Mouse (Mus musculus): Measurements from ENCODE around the gene Sergef.

Sergef gene

DNA sequence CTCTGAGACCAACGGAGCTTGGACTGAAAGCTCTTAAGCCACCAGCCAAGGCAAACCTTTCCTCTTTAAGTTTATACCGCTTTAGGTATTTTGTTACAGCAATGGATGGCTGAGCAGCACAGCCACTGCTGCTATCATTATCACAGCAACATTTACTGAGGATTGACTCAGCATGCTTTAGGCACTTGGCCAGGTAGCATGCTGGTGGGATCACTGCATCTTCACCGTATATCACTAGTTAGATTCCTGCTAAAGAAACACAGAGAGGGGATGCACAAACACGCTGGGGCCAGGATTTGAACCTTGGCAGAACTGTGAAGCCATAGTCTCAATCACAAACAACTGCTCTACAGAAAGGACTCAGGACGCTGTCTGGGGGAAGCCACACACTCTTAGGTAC, 152.8 kb downstream of the Sergef start:
- DNase-seq, result no peak

GRCm38 (mm10) chr7:46484223-46484622, 155.4 kb downstream of the Sergef start:
- DNase-seq, result no peak

- no peak for DNase-seq
Measured at GRCm38 (mm10) chr7:46483050-46483449, 156.6 kb downstream of the Sergef start.

- no peak for DNase-seq
Measured at GRCm38 (mm10) chr7:46482099-46482531, 157.5 kb downstream of the Sergef start.

DNA sequence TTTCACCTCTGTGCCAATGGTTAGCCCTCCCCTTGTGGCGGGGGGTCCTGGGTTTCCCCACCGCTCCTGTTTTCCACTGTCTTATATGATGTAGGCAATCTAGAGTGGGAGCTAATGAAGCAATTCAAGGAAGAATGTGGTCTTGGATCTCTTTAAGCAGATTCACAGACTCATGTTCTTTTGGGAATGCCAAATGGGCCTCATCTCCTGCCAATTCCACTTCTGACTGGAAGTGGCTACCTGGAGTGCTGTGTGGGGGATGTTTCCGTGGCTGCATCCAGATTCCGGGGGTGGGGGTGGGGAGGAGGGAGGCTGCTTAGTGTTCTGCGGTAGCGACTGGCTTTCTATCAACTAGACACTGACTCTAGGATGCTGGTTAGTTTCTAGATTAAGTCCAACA, 159.8 kb downstream of the Sergef start:
- DNase-seq, result no peak

GRCm38 (mm10) chr7:46477456-46477855, 162.2 kb downstream of the Sergef start:
- DNase-seq, result no peak

DNA sequence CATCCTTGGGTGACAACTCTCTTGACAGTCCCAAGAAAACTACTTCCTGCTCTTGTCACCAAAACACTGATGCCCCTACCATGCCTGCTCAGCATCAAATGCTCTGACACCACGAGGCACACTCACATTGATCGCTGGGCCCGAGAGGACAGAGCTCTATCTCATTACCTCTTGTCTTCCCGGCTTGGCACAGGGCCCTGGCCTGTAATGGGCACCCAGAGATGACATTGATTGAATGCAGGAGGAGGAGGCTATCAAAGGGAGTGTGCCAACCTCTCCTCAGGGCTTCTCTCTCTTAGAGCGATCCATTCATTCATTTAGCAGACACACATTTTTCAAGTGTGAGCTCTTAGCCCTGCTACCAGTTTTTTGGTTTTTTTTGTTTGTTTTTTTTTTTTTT, 164.1 kb downstream of the Sergef start:
- DNase-seq, result no peak

- no peak for DNase-seq
Measured at GRCm38 (mm10) chr7:46473141-46473540, 166.5 kb downstream of the Sergef start.

DNA sequence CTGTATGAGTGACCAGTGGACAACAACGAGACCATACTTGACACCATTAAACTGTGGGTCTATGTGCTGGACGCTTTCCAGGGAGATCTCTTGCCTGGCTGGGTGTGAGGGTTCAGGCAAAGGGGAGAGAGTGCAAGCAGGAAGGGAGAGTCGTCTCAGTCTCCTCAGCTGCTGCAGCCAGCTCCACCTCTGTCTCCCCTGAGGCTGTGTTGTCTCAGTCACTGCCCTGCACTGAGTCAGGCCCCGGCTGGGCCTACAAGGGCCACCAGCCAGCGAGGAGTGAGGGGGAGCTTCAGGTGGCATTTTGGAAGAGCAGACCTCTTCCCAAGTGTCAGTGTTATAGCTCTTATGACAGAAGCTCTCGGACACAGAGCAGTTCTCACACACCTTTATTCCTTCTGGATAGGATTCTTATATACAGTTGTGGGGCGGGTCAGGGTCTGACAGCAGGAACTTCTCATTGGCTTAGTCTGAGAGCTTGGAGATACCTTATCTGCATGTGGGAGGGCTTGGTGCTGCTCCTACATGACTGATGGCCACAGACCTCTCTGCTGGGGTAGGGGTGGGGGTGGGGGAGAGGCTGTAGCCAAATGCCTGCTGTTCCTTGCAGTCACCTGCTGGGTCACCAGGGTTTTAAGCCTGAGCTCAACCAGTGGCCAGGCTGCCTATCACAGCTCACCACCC, 168.4 kb downstream of the Sergef start:
- DNase-seq, result no peak

DNA sequence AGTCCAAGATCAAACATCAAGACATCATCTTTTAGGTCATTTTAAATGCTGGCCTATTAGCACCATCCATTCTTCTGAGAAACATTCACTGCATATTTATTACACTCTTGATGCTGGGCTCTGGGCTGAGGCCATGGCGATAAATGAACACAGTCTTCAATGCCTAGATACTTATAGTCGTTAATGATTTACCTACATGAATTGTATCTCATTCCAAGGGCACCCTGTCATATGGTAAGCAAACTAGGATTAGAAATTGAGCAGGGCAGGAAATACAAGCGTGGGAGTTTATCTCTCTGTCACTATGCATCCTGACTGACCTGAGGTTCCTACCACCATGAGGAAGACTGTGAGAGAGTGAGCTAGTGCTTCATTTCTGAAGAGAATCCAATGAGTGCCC, 170.1 kb downstream of the Sergef start:
- no peak for DNase-seq

GRCm38 (mm10) chr7:46466422-46466981, 173.1 kb downstream of the Sergef start:
- no peak for DNase-seq

DNA sequence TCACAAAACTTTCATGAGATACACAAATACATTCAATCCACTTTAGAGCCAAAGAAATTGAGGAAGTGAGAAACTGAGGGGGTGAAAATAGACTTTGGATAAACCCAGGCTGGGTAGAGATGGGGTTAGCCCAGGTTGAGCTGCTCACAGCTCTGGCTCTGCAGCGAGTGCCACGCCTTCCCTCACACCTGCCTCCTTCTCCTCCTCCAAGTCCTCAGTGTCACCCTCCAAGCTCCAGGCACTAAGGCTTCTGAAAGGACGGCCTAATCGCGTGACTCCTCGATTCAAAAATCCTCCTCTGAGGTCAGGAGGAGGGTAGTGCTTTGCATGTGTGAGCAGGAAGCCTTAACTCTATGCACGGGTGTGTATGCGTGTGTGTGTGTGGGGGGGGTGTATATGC, 176.5 kb downstream of the Sergef start:
- DNase-seq, result no peak

DNA sequence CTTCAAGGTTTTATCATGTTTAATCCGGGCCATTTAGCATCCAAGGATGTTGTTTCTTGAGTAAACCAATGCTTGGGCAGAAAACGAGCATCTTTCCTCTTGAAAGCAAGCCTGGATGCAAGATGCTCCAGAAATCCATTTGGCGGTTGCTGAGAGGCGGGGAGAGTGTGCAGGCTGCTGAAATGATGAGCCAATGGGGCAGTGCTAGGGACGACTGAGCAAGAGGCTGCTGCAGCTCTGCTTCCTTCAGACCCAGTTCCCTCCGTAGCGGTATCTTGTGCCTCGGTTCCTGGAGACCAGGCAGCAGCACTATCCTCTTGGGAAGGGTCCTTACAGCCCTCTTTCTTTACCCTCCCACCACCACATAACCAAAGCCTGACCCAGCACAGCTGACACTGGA, 177.3 kb downstream of the Sergef start:
- no peak for DNase-seq

GRCm38 (mm10) chr7:46459605-46460245, 179.9 kb downstream of the Sergef start:
- no peak for DNase-seq

GRCm38 (mm10) chr7:46459200-46459599, 180.4 kb downstream of the Sergef start:
- no peak for DNase-seq

DNA sequence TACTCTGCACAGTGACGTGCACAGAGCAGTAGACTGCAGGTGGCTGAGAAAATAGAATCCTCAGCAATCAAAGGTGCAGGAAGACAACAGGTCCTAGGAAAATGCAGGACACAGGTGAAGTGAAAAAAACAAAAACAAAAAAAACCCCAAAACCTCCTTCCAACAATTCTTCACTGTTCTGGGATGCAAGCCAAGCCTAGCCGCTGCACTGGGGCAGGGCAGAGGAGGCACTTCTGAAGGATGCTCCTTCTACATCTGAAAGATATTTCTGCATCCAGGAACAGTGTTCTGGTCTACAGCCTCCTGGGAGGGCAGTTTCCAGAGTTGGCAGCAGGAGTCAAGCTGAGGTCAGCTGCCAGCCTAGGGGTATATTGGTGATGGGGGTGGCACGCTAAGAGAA, 181.7 kb downstream of the Sergef start:
- no peak for DNase-seq

GRCm38 (mm10) chr7:46453930-46454679, 185.5 kb downstream of the Sergef start:
- no peak for DNase-seq

DNA sequence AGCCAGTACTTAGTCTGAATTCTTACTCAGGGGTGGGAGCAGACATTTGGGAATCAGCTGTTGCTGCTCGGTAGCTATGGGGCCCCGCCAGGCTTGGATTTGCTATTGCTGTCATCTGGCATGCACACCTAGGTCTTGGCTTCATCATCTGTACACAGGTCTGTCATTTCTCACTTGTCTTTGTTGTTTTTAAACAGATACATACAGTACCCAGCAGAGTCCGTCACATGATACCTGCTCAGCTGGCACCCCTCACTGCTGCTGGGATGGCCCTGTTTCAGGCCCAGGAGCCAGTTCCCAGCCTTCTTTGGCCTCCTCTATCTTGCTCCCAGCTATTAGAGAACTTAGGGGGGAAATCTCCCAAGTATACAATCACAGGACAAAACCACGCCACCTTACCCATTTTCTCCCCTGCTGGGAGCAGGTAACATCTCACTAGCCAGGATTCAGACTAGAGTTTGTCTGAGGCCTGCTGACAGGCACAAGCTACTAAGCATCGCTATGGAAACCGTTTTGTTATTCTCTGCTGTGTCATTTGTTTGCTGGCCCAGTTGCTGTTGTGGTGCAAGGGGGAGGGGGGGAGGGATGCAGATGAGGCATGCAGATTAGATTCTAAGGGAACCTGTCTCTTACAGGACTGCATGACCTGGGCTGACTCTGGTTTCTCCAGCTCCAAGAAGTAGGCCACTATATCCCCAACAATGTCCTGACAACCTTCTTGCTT, 190.5 kb downstream of the Sergef start:
- DNase-seq, result no peak

DNA sequence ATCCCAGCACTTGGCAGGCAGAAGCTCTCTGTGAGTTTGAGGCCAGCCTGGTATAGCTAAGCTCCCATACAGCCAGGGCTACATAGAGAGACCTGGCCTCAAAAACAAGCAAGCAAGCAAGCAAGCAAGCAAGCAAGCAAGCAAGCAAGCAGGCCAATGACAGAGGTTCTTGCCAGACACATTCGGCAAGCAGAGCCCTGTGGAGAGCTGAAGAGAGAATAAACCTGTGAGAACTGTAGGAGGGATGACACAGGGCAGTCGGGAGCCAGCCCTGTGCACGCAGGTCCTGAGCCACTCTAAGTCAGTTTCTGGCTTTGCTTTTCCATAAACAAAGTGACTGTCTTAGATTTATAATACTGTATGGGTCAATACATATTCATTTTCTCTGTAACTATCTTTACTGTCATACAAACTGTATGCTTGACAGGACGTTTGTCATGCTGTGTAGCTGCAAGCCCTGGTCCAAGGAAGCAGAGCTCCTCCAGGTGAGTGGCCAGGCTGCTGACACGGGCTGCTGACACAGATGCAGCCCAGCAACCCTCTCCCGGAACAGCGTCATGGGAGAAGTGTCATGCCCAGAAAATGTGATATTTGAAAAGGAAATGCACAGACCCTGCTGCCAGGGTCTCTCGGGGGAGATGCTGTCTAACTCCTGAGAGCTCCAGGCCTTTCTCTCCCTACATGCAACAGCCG, 192.0 kb downstream of the Sergef start:
- DNase-seq, result no peak

DNA sequence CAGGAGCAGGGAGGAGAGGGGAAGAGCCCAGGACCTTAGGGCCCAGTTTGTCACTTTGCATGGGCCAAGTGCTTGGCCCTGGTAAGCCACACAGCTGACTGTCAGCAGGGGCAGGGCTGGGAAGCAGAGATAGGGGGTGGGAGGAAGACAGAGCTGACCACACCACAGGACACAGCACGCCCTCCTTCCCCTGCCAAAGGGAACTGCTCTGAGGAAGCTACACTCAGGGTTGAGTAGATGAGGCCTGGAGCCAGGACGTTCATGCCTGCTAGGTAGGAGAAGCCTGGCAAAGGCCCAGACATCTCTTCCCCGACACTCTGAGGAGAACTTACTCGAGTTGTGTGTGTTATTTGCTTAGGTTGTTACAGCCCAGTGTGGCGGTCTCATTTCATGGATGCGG, 193.7 kb downstream of the Sergef start:
- DNase-seq, result no peak

- no peak for DNase-seq
Measured at GRCm38 (mm10) chr7:46443163-46443562, 196.4 kb downstream of the Sergef start.

GRCm38 (mm10) chr7:46438537-46439141, 201.0 kb downstream of the Sergef start:
- no peak for DNase-seq
